Mouse (Mus musculus): Measurements from ENCODE around the gene Vps39. TPM values are rescaled to one million over a fixed set of nuclear protein-coding genes. Genes with fewer than 3 reads are reported as not detected.

Gene Vps39
- polyA plus RNA-seq, 1 experiment from 2014 or later, result 7.5 TPM

DNA sequence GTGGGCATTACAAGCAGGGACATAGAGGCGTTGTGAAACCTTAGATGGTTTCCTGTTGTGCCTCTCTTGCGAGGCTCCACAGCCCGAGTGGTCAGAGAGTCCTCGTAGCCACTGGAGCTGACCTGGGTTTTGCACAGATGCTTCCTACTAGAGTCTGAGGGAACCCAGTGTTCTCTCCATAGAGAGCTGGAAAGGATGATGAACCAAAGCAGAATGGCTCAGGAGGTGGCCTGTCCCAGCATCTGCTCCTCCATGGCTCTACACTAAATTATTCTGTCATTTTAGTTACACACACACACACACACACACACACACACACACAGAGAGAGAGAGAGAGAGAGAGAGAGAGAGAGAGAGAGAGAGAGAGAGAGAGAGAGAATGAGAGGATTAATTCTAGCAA is 67.3 kb downstream of the Vps39 start:
- WGBS (ENCODE audit: insufficient replicate concordance), result 41% methylated on average over 4 of the region's 4 CpGs
- no peak for ATAC-seq (ENCODE audit: low read depth)

DNA sequence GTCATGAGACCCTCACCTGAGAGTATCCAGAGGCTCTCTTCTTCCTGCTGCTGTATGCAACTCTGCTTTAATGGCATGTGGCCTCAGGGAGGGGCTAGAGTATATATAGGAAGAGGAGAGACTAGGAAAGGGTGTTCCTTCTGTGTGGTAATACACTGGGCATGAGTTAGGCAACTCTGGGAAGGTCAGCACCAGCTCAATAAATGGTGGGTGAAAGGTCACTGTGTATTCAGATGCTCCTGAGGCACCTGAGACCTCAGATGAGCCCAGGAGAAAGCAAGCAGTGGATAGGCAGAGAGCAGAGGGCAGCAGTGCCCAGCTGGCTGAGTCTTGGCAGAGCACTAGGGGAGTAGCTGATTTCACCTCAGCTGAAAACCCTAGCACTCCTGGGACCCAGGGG is 68.2 kb downstream of the Vps39 start:
- Histone ChIP-seq H3K4me2 (ENCODE audit: low read depth, low read length) (no peak overlapping the region), H3K4me3 (ENCODE audit: low read depth, low read length) (no peak overlapping the region), H3K4me1 (ENCODE audit: control insufficient read depth, low read depth, low read length) (no peaks in the 10 kb centered on the region; the same call in 1 of the 2 replicates), H3K27ac (ENCODE audit: low read length) (no peak overlapping the region), H3K9ac (ENCODE audit: low read depth, low read length) (no peak overlapping the region), H3K27me3 (ENCODE audit: control insufficient read depth, insufficient read depth, low read depth, low read length) (no peaks in the 10 kb centered on the region), H3K9me3 (replicated peaks; ENCODE audit: control insufficient read depth, low read length) (no peaks in the 10 kb centered on the region), H3K36me3 (ENCODE audit: control insufficient read depth, insufficient read depth) (no peaks in the 10 kb centered on the region)
- peak; percentile 51; the same call in 1 of the 2 replicates for ATAC-seq (ENCODE audit: low read depth)

More for the DNA sequence above, 67.3 kb downstream of the Vps39 start:
- H3K4me2 ChIP-seq (ENCODE audit: low read depth, low read length), result no peak overlapping the region
- no peak overlapping the region for H3K9ac ChIP-seq (ENCODE audit: low read depth, low read length)
- no peak overlapping the region for H3K4me3 ChIP-seq (ENCODE audit: low read depth, low read length)
- no peaks in the 10 kb centered on the region for H3K27me3 ChIP-seq (ENCODE audit: control insufficient read depth, insufficient read depth, low read depth, low read length)
- H3K27ac ChIP-seq (ENCODE audit: low read length), result no peak overlapping the region
- no peaks in the 10 kb centered on the region; the same call in 1 of the 2 replicates for H3K4me1 ChIP-seq (ENCODE audit: control insufficient read depth, low read depth, low read length)
- no peaks in the 10 kb centered on the region for H3K9me3 ChIP-seq (replicated peaks; ENCODE audit: control insufficient read depth, low read length)
- no peaks in the 10 kb centered on the region for H3K36me3 ChIP-seq (ENCODE audit: control insufficient read depth, insufficient read depth)

DNA sequence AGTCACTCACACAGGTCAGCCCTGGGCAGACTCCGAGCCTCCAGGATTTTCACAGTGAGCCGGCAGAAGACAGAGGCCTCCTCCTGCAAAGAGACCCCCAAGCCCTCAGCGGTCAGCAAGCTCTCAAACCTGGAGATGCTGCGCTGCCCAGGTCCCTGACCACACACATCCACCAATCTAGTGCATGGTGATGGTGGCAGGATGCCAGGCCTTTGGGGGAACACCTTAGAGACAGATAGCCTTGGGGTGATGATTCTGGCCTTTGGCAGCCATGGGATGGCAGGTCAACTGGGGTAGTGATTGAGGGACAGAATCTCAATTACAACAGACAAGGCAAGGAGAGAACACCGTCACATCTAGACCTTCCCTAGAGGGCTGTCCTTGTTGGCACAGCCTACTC is 68.8 kb downstream of the Vps39 start:
- H3K9ac ChIP-seq (ENCODE audit: low read depth, low read length), result no peak overlapping the region
- no peak for ATAC-seq (ENCODE audit: low read depth)
- no peak overlapping the region for H3K27ac ChIP-seq (ENCODE audit: low read length)
- H3K27me3 ChIP-seq (ENCODE audit: control insufficient read depth, insufficient read depth, low read depth, low read length), result no peaks in the 10 kb centered on the region
- 68% methylated on average over 5 of the region's 5 CpGs for WGBS (ENCODE audit: insufficient replicate concordance)
- no peak overlapping the region for H3K4me2 ChIP-seq (ENCODE audit: low read depth, low read length)
- H3K4me1 ChIP-seq (ENCODE audit: control insufficient read depth, low read depth, low read length), result no peaks in the 10 kb centered on the region; the same call in 1 of the 2 replicates
- no peak overlapping the region for H3K4me3 ChIP-seq (ENCODE audit: low read depth, low read length)
- no peaks in the 10 kb centered on the region for H3K36me3 ChIP-seq (ENCODE audit: control insufficient read depth, insufficient read depth)
- no peaks in the 10 kb centered on the region for H3K9me3 ChIP-seq (replicated peaks; ENCODE audit: control insufficient read depth, low read length)

DNA sequence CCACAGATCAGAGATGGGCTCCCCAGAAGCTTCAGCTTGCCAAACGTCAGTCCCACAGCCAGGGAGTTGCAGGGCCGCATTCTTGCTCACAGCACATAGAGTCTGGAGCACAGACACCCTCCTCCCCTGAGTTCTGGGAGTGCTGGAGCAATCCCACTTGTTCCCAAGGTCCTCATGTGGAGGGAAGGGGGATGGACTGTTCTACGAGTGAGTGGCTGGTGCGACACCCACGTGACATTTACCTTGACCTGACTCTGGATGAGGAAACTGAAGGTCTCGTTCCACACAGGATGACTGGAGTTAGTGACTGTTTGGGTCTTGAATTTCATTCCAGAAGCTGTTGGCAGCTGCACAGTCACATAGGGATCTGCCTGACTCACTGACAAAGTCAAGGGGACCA is 69.4 kb downstream of the Vps39 start:
- Histone ChIP-seq H3K9ac (ENCODE audit: low read depth, low read length) (no peak overlapping the region), H3K36me3 (ENCODE audit: control insufficient read depth, insufficient read depth) (no peaks in the 10 kb centered on the region), H3K4me3 (ENCODE audit: low read depth, low read length) (no peak overlapping the region), H3K4me1 (ENCODE audit: control insufficient read depth, low read depth, low read length) (no peaks in the 10 kb centered on the region; the same call in 1 of the 2 replicates), H3K27ac (ENCODE audit: low read length) (no peak overlapping the region), H3K27me3 (ENCODE audit: control insufficient read depth, insufficient read depth, low read depth, low read length) (no peaks in the 10 kb centered on the region), H3K4me2 (ENCODE audit: low read depth, low read length) (no peak overlapping the region), H3K9me3 (replicated peaks; ENCODE audit: control insufficient read depth, low read length) (no peaks in the 10 kb centered on the region)
- ATAC-seq (ENCODE audit: low read depth), result no peak
- WGBS (ENCODE audit: insufficient replicate concordance), result 43% methylated on average over 6 of the region's 6 CpGs

DNA sequence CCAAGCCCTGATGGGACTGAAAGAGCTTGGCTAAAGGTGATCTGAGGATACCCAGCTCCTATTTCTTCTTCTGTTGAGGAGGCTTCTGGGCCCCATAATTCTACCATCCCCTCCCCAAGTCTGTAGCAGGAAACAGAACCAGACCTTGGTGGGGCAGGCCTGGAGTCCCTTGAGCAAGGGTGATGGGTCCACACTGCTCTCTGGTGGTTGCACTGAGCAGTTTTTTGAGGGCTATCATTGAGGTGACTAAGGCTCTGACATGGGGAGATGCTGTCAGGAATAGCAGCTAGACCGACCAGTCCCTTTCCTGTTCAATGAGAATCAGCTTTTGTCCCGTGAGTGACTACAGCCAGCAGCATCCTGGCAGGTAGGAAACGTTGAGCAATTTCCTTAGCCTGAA is 71.7 kb downstream of the Vps39 start:
- Histone ChIP-seq H3K4me1 (ENCODE audit: control insufficient read depth, low read depth, low read length) (no peaks in the 10 kb centered on the region; the same call in 1 of the 2 replicates), H3K9ac (ENCODE audit: low read depth, low read length) (no peak overlapping the region), H3K4me3 (ENCODE audit: low read depth, low read length) (no peak overlapping the region), H3K4me2 (ENCODE audit: low read depth, low read length) (no peak overlapping the region), H3K27ac (ENCODE audit: low read length) (no peak overlapping the region), H3K36me3 (ENCODE audit: control insufficient read depth, insufficient read depth) (no peaks in the 10 kb centered on the region), H3K27me3 (ENCODE audit: control insufficient read depth, insufficient read depth, low read depth, low read length) (no peaks in the 10 kb centered on the region), H3K9me3 (replicated peaks; ENCODE audit: control insufficient read depth, low read length) (no peaks in the 10 kb centered on the region)
- 31% methylated on average over 3 of the region's 3 CpGs for WGBS (ENCODE audit: insufficient replicate concordance)
- no peak for ATAC-seq (ENCODE audit: low read depth)

DNA sequence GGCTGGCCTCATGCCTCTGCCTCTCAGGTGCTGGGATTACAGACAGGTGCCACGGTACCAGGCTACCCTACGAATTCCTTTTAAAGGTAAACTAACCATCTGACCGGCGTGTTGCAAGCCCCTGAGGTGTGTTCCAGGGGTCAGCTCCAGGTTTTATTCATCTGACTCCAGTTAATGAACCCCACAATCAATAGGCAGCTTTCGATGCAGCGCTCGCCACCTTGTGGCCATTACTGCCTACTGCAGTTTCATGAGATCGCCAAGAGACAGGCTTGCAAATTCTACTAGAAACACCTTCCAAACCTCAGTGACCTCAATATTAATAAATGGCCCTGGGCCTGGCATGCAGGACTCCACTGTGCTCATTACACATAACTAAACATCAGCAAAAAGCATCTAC is 73.0 kb downstream of the Vps39 start:
- Histone ChIP-seq H3K27ac (ENCODE audit: low read length) (no peak overlapping the region), H3K27me3 (ENCODE audit: control insufficient read depth, insufficient read depth, low read depth, low read length) (no peaks in the 10 kb centered on the region), H3K4me3 (ENCODE audit: low read depth, low read length) (no peak overlapping the region), H3K9me3 (replicated peaks; ENCODE audit: control insufficient read depth, low read length) (no peaks in the 10 kb centered on the region), H3K4me1 (ENCODE audit: control insufficient read depth, low read depth, low read length) (no peaks in the 10 kb centered on the region; the same call in 1 of the 2 replicates), H3K4me2 (ENCODE audit: low read depth, low read length) (no peak overlapping the region), H3K36me3 (ENCODE audit: control insufficient read depth, insufficient read depth) (no peaks in the 10 kb centered on the region), H3K9ac (ENCODE audit: low read depth, low read length) (no peak overlapping the region)
- ATAC-seq (ENCODE audit: low read depth), result no peak
- 15% methylated on average over 8 of the region's 8 CpGs for WGBS (ENCODE audit: insufficient replicate concordance)

DNA sequence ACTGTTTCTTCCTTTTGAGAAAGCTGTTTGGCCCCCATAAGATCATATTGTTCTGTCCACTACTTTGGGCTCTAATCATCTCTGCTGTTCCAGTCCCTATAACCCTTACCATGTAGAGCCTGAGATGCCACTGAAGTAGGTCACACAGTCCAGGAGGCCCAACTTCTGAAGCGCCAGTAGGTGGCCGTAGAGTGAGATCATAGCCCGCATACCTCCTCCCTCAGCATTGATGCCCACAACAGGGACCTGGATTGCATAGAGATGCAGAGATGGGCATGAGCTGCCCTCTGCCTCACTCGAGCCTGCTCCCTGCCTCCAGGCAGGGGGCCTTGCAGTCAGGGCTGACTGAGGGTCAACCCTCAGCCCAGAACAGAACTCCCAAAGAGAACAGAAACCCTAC is 76.0 kb downstream of the Vps39 start:
- H3K27me3 ChIP-seq (ENCODE audit: control insufficient read depth, insufficient read depth, low read depth, low read length), result no peaks in the 10 kb centered on the region
- H3K27ac ChIP-seq (ENCODE audit: low read length), result no peak overlapping the region
- H3K4me1 ChIP-seq (ENCODE audit: control insufficient read depth, low read depth, low read length), result no peaks in the 10 kb centered on the region
- no peak overlapping the region for H3K4me2 ChIP-seq (ENCODE audit: low read depth, low read length)
- H3K9ac ChIP-seq (ENCODE audit: low read depth, low read length), result no peak overlapping the region
- no peaks in the 10 kb centered on the region for H3K9me3 ChIP-seq (replicated peaks; ENCODE audit: control insufficient read depth, low read length)
- H3K4me3 ChIP-seq (ENCODE audit: low read depth, low read length), result no peak overlapping the region
- no peak for ATAC-seq (ENCODE audit: low read depth)
- H3K36me3 ChIP-seq (ENCODE audit: control insufficient read depth, insufficient read depth), result no peaks in the 10 kb centered on the region
- WGBS (ENCODE audit: insufficient replicate concordance), result 62% methylated on average over 4 of the region's 4 CpGs

DNA sequence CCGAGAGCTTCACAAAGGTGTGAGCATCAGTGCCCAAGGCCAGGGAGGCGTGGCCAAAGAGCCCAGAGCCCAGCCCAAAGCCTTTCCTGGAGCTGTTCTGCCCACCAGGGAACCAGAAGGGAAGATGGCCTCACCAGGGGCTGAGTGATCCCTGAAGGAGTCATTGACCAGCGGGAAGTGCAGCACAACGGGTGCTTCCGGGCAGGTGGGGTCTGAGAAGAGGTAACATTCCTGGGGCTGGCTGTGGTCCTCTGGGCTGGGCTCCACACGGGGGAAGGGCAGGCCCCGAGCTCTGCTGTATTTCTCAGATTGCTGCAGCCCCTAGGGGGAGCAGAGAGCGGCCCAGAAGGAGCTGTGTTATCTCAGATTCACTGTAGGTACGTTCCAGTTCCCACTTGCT is 84.3 kb downstream of the Vps39 start:
- H3K36me3 ChIP-seq (ENCODE audit: control insufficient read depth, insufficient read depth), result no peaks in the 10 kb centered on the region
- no peaks in the 10 kb centered on the region for H3K9me3 ChIP-seq (replicated peaks; ENCODE audit: control insufficient read depth, low read length)
- H3K4me1 ChIP-seq (ENCODE audit: control insufficient read depth, low read depth, low read length), result no peaks in the 10 kb centered on the region
- H3K27me3 ChIP-seq (ENCODE audit: control insufficient read depth, insufficient read depth, low read depth, low read length), result no peaks in the 10 kb centered on the region
- no peak overlapping the region for H3K4me2 ChIP-seq (ENCODE audit: low read depth, low read length)
- 5% methylated on average over 9 of the region's 9 CpGs for WGBS (ENCODE audit: insufficient replicate concordance)
- H3K27ac ChIP-seq (ENCODE audit: low read length), result no peak overlapping the region
- no peak overlapping the region for H3K4me3 ChIP-seq (ENCODE audit: low read depth, low read length)
- ATAC-seq (ENCODE audit: low read depth), result no peak
- H3K9ac ChIP-seq (ENCODE audit: low read depth, low read length), result no peak overlapping the region

All from liver, embryonic 16.5 days (tissue).